8 mouse cellular contexts compared by ENCODE assay signal in the genomic region with DNA sequence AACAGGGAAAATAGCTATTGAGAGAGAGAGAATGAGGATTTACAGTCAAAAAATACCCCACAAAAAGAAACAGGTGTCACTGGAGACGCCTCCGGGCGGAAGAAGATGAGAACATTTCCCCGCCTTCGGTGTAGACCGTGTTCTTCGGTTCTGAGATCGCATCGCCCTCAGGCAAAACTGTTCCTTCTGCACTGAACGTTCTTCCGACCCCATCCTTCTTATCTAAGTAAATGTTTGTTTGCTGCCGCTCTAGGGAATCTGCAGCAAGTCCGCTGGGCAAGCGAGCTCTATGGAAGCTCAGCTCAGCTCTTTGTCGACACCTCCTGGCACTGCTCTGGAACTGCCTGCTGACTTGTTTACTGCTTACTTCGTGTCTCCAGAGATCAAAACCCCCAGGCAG. TPM values are rescaled to one million over a fixed set of nuclear protein-coding genes. Genes with fewer than 3 reads are reported as not detected.
A peak's percentile ranks its signal among the peaks of the same experiment; 100 is the strongest.
DNase-seq lines count a peak whose midpoint lies in the region; ATAC-seq and TF ChIP-seq lines count a peak whose summit lies in the region.

No protein-coding gene starts in this region.

- ATAC-seq in heart, embryonic 11.5 days (replicated peaks; ENCODE audit: insufficient number of reproducible peaks, low FRiP score, low TSS enrichment): no peak
- ATAC-seq in kidney, embryonic 15.5 days (replicated peaks; ENCODE audit: low FRiP score): peak; percentile 67
- no peak for ATAC-seq in limb, embryonic 15.5 days (ENCODE audit: insufficient number of reproducible peaks, low FRiP score, low TSS enrichment, low read depth)
- peak; percentile 79 for ATAC-seq in midbrain, postnatal 0 days (ENCODE audit: low FRiP score)

- TF ChIP-seq POLR2A in bone marrow macrophage, adult 2 months (IDR thresholded peaks at IDR 0.05; ENCODE audit: borderline replicate concordance, low read depth, low read length): no peak
- no peak for TF ChIP-seq POLR2A in embryonic fibroblast, embryonic 13.5 days (IDR thresholded peaks at IDR 0.05; ENCODE audit: low read depth, low read length)

- no peak overlapping the region for H3K4me3 ChIP-seq in C2C12 (ENCODE audit: insufficient read depth, poor library complexity, severe bottlenecking)
- H3K4me3 ChIP-seq in bone marrow macrophage, adult 2 months (ENCODE audit: insufficient read depth, low read length): peak overlapping the region; percentile 58
- H3K4me3 ChIP-seq in embryonic fibroblast, embryonic 13.5 days (ENCODE audit: insufficient read depth, low read length): peak overlapping the region; percentile 44
- H3K4me3 ChIP-seq in heart, embryonic 11.5 days (ENCODE audit: low read depth, low read length): peak overlapping the region; percentile 48
- H3K4me3 ChIP-seq in kidney, embryonic 15.5 days (replicated peaks): peak overlapping the region; percentile 48
- H3K4me3 ChIP-seq in limb, embryonic 15.5 days: peak overlapping the region; percentile 41
- peak overlapping the region; percentile 43 for H3K4me3 ChIP-seq in midbrain, postnatal 0 days (ENCODE audit: low read depth, low read length)

- WGBS in heart, embryonic 11.5 days (ENCODE audit: insufficient replicate concordance): 2% methylated on average over 16 of the region's 16 CpGs
- WGBS in kidney, embryonic 15.5 days: under 1% methylated on average over 16 of the region's 16 CpGs
- WGBS in limb, embryonic 15.5 days: 1% methylated on average over 16 of the region's 16 CpGs
- WGBS in midbrain, postnatal 0 days: 1% methylated on average over 16 of the region's 16 CpGs

- H3ac ChIP-seq in C2C12 (ENCODE audit: control insufficient read depth, insufficient read length, low read depth): peak overlapping the region; percentile 30

- H3K4me1 ChIP-seq in bone marrow macrophage, adult 2 months (ENCODE audit: control insufficient read depth, insufficient read depth, low read length): no peaks in the 10 kb centered on the region
- no peaks in the 10 kb centered on the region for H3K4me1 ChIP-seq in embryonic fibroblast, embryonic 13.5 days (ENCODE audit: control insufficient read depth, insufficient read depth, low read length)
- H3K4me1 ChIP-seq in heart, embryonic 11.5 days (ENCODE audit: control insufficient read depth, insufficient read depth, low read length): no peaks in the 10 kb centered on the region
- H3K4me1 ChIP-seq in kidney, embryonic 15.5 days: no peaks in the 10 kb centered on the region
- no peaks in the 10 kb centered on the region; the same call in 1 of the 2 replicates for H3K4me1 ChIP-seq in limb, embryonic 15.5 days
- H3K4me1 ChIP-seq in midbrain, postnatal 0 days (ENCODE audit: insufficient read depth, low read length): no peaks in the 10 kb centered on the region

- no peaks in the 10 kb centered on the region for H3K36me3 ChIP-seq in C2C12 (ENCODE audit: control insufficient read depth, insufficient read depth)
- H3K36me3 ChIP-seq in heart, embryonic 11.5 days (ENCODE audit: control insufficient read depth, insufficient read depth, low read length): no peaks in the 10 kb centered on the region
- H3K36me3 ChIP-seq in kidney, embryonic 15.5 days: no peaks in the 10 kb centered on the region
- no peaks in the 10 kb centered on the region for H3K36me3 ChIP-seq in limb, embryonic 15.5 days
- no peaks in the 10 kb centered on the region for H3K36me3 ChIP-seq in midbrain, postnatal 0 days (ENCODE audit: insufficient read depth, low read length)

- peaks cover 7% of the 10 kb centered on the region for H3K27me3 ChIP-seq in C2C12 (ENCODE audit: control insufficient read depth, insufficient read depth, insufficient read length)
- no peaks in the 10 kb centered on the region for H3K27me3 ChIP-seq in heart, embryonic 11.5 days (ENCODE audit: control insufficient read depth, insufficient read depth, low read length)
- H3K27me3 ChIP-seq in kidney, embryonic 15.5 days: no peaks in the 10 kb centered on the region
- no peaks in the 10 kb centered on the region for H3K27me3 ChIP-seq in limb, embryonic 15.5 days
- no peaks in the 10 kb centered on the region for H3K27me3 ChIP-seq in midbrain, postnatal 0 days (ENCODE audit: insufficient read depth, low read length)

- H3K9me3 ChIP-seq in heart, embryonic 11.5 days (replicated peaks; ENCODE audit: control insufficient read depth, low read length): no peaks in the 10 kb centered on the region
- H3K9me3 ChIP-seq in kidney, embryonic 15.5 days (replicated peaks): no peaks in the 10 kb centered on the region
- no peaks in the 10 kb centered on the region for H3K9me3 ChIP-seq in limb, embryonic 15.5 days
- no peaks in the 10 kb centered on the region for H3K9me3 ChIP-seq in midbrain, postnatal 0 days (ENCODE audit: low read length)

- no peaks in the 10 kb centered on the region for H3K79me3 ChIP-seq in C2C12 (ENCODE audit: low read depth)

- H3K79me2 ChIP-seq in C2C12 (ENCODE audit: control insufficient read depth, insufficient read depth): no peaks in the 10 kb centered on the region

- peak overlapping the region; percentile 58 for H3K9ac ChIP-seq in heart, embryonic 11.5 days (ENCODE audit: low read depth, low read length)
- H3K9ac ChIP-seq in kidney, embryonic 15.5 days: no peak overlapping the region
- H3K9ac ChIP-seq in limb, embryonic 15.5 days: 0 out of 2 replicates have a peak overlapping the region, but pooled peaks have one; percentile 21
- peak overlapping the region; percentile 56 for H3K9ac ChIP-seq in midbrain, postnatal 0 days (replicated peaks; ENCODE audit: low read length, poor library complexity, severe bottlenecking)

- no peak overlapping the region for H3K27ac ChIP-seq in bone marrow macrophage, adult 2 months (ENCODE audit: insufficient read depth, low read depth, low read length)
- H3K27ac ChIP-seq in embryonic fibroblast, embryonic 13.5 days (ENCODE audit: insufficient read depth, low read length): no peak overlapping the region
- no peak overlapping the region for H3K27ac ChIP-seq in heart, embryonic 11.5 days (ENCODE audit: low read depth, low read length)
- no peak overlapping the region for H3K27ac ChIP-seq in kidney, embryonic 15.5 days
- H3K27ac ChIP-seq in limb, embryonic 15.5 days: no peak overlapping the region
- peak overlapping the region; percentile 38; the same call in 1 of the 2 replicates for H3K27ac ChIP-seq in midbrain, postnatal 0 days (ENCODE audit: low read depth, low read length)

- peak; percentile 76 for TF ChIP-seq CTCF in C2C12 (IDR thresholded peaks at IDR 0.05; ENCODE audit: control insufficient read depth, insufficient read depth, insufficient read length)
- TF ChIP-seq CTCF in bone marrow macrophage, adult 2 months (IDR thresholded peaks at IDR 0.05; ENCODE audit: low read depth, low read length): peak; percentile 62; the same call in 1 of the 2 replicates
- TF ChIP-seq CTCF in embryonic fibroblast, embryonic 13.5 days (IDR thresholded peaks at IDR 0.05; ENCODE audit: borderline replicate concordance, insufficient read depth, low read length): peak; percentile 88
- TF ChIP-seq CTCF in midbrain, postnatal 0 days (IDR thresholded peaks at IDR 0.05): peak; percentile 93

- DNase-seq in midbrain, postnatal 0 days (ENCODE audit: low spot score): peak; percentile 94
- DNase-seq in spleen, postnatal 14 days (ENCODE audit: low spot score in 2 of 2): peak; percentile 35 to 39

- H3K4me2 ChIP-seq in heart, embryonic 11.5 days: peak overlapping the region; percentile 78
- H3K4me2 ChIP-seq in kidney, embryonic 15.5 days: peak overlapping the region; percentile 73
- H3K4me2 ChIP-seq in limb, embryonic 15.5 days: peak overlapping the region; percentile 73
- peak overlapping the region; percentile 59 for H3K4me2 ChIP-seq in midbrain, postnatal 0 days (ENCODE audit: low read depth, low read length, poor library complexity, severe bottlenecking)

TF ChIP-seq in C2C12, 6 proteins besides CTCF, POLR2A, EP300 and RAD21:
- TF ChIP-seq USF1 (IDR thresholded peaks at IDR 0.05; ENCODE audit: low read depth): no peak
- TF ChIP-seq MYOD1 (IDR thresholded peaks at IDR 0.05; ENCODE audit: control insufficient read depth, insufficient read length, low read depth): no peak
- TF ChIP-seq MYOG (IDR thresholded peaks at IDR 0.05; ENCODE audit: control insufficient read depth, extremely low read depth, insufficient read length): no peak

RNA-seq across cellular contexts. Expression of gene Abcc12, which starts 5.0 kb away (rescaled TPM):
- not detected for polyA plus RNA-seq in C2C12 (2012; fragmentation: generic; extraction: Trizol)
- not detected in 2 replicates for polyA plus RNA-seq in bone marrow macrophage, adult 2 months (2012; ENCODE audit: insufficient read depth, insufficient read length, missing spikeins)
- not detected in 2 replicates for polyA plus RNA-seq in embryonic fibroblast, embryonic 13.5 days (2011; ENCODE audit: insufficient read length, low read depth, missing spikeins)
- polyA plus RNA-seq in heart, embryonic 11.5 days (2014; fragmentation: Nextera tagmentation; extraction: Ambion mirVana): not detected in 2 replicates
- 0.14 and 0.15 TPM in 2 replicates for polyA plus RNA-seq in kidney, embryonic 15.5 days (2015; fragmentation: Nextera tagmentation; extraction: Ambion mirVana)
- polyA plus RNA-seq in limb, embryonic 15.5 days (2015; fragmentation: Nextera tagmentation; extraction: Ambion mirVana): 0.19 and 0.20 TPM in 2 replicates
- 0.11 and 0.61 TPM in 2 replicates for total RNA-seq in midbrain, postnatal 0 days (2014; rRNA removed)
- 0.12 and 0.18 TPM in 2 replicates for polyA plus RNA-seq in midbrain, postnatal 0 days (2015; fragmentation: Nextera tagmentation; extraction: Ambion mirVana)

RNA-seq across cellular contexts. Expression of gene Lonp2, which starts 38.3 kb away (rescaled TPM):
- polyA plus RNA-seq in C2C12 (2012; fragmentation: generic; extraction: Trizol): 14.4 TPM
- polyA plus RNA-seq in bone marrow macrophage, adult 2 months (2012; ENCODE audit: insufficient read depth, insufficient read length, missing spikeins): 27.8 and 31.1 TPM in 2 replicates
- polyA plus RNA-seq in embryonic fibroblast, embryonic 13.5 days (2011; ENCODE audit: insufficient read length, low read depth, missing spikeins): 41.9 and 48.2 TPM in 2 replicates
- 53.2 and 69.2 TPM in 2 replicates for polyA plus RNA-seq in heart, embryonic 11.5 days (2014; fragmentation: Nextera tagmentation; extraction: Ambion mirVana)
- polyA plus RNA-seq in kidney, embryonic 15.5 days (2015; fragmentation: Nextera tagmentation; extraction: Ambion mirVana): 63.2 and 63.9 TPM in 2 replicates
- polyA plus RNA-seq in limb, embryonic 15.5 days (2015; fragmentation: Nextera tagmentation; extraction: Ambion mirVana): 53.3 and 56.3 TPM in 2 replicates
- total RNA-seq in midbrain, postnatal 0 days (2014; rRNA removed): 51.2 and 55.2 TPM in 2 replicates
- polyA plus RNA-seq in midbrain, postnatal 0 days (2015; fragmentation: Nextera tagmentation; extraction: Ambion mirVana): 62.5 TPM in 2 replicates

Comparison
In these comparisons a context has a peak if more than half of its experiments do, and no peak if none do; other contexts are left out.
1. ATAC-seq: peak in kidney, embryonic 15.5 days (single experiment) and midbrain, postnatal 0 days (single experiment); none in heart, embryonic 11.5 days (single experiment) and limb, embryonic 15.5 days (single experiment).
2. Peak in every context shown above with its lines, with median percentiles within 50 percentile points of each other: CTCF ChIP-seq and H3K4me2 ChIP-seq.